ENCODE assay signal across 9 mouse cellular contexts in the genomic region with DNA sequence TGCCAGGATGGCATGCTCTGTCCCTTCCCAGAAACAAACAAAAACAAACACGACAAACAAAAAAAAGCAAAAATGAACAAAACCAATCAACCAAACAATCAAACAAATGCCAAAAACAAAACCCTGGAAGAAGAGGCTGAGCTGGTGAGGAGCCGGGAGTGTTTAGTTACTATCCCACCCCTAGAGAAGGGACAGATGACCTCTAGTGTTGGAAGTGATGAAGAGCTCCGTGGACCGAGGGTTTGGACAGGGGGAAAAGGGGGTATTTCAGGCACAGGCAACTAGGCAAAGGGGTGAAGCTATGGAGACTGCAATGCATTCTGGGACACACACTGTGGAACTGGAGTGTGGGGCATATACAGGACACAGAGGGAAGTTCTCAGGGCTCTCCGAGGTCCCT.
DNase-seq lines count a peak whose midpoint lies in the region; ATAC-seq lines count a peak whose summit lies in the region.
"Had no signal": no experiment of that assay in that cellular context is flagged by ENCODE, and none has a peak within 500 bp of the region (broad histone marks: within the 10 kb centered on the region; RNA-seq: fewer than 3 reads in every experiment).

No protein-coding gene starts in this region.

- no peak for DNase-seq in heart, adult 8-10 months (ENCODE audit: low spot score)
- peak; percentile 20 for DNase-seq in neural tube, embryonic 10.5 days (ENCODE audit: extremely low spot score, low spot score)
- peak; percentile 47 for DNase-seq in hindbrain, embryonic 11.5 days (ENCODE audit: low spot score)
- DNase-seq in layer of hippocampus, adult 18-20 months (ENCODE audit: low spot score in 2 of 2): no peak
- DNase-seq in left cerebral cortex, postnatal 10 days (ENCODE audit: extremely low spot score in 1 of 2, low spot score in 2 of 2): no peak
- DNase-seq: thymus, postnatal 4 days had no signal

- H3K9me3 ChIP-seq in heart, embryonic 11.5 days (replicated peaks; ENCODE audit: control insufficient read depth, low read length): no peaks in the 10 kb centered on the region
- H3K9me3 ChIP-seq in neural tube, embryonic 15.5 days (replicated peaks): no peaks in the 10 kb centered on the region
- no peaks in the 10 kb centered on the region for H3K9me3 ChIP-seq in hindbrain, embryonic 11.5 days (ENCODE audit: control insufficient read depth, low read length)

- no peak overlapping the region for H3K27ac ChIP-seq in heart, embryonic 11.5 days (ENCODE audit: low read depth, low read length)
- no peak overlapping the region for H3K27ac ChIP-seq in neural tube, embryonic 15.5 days (replicated peaks)
- H3K27ac ChIP-seq in hindbrain, embryonic 11.5 days (ENCODE audit: low read depth, low read length): no peak overlapping the region

- no peak for ATAC-seq in heart, embryonic 11.5 days (replicated peaks; ENCODE audit: insufficient number of reproducible peaks, low FRiP score, low TSS enrichment)
- no peak for ATAC-seq in neural tube, embryonic 15.5 days (ENCODE audit: low FRiP score)
- 0 out of 2 replicates have a peak, but pooled peaks have one; percentile 36 for ATAC-seq in hindbrain, embryonic 11.5 days (ENCODE audit: low FRiP score)
- no peak for ATAC-seq in megakaryocyte-erythroid progenitor cell, adult 5-6 weeks (replicated peaks; ENCODE audit: low FRiP score, low TSS enrichment, poor library complexity, severe bottlenecking)

- H3K9ac ChIP-seq in heart, embryonic 11.5 days (ENCODE audit: low read depth, low read length): no peak overlapping the region
- H3K9ac ChIP-seq in neural tube, embryonic 15.5 days (replicated peaks): no peak overlapping the region
- no peak overlapping the region for H3K9ac ChIP-seq in hindbrain, embryonic 11.5 days (ENCODE audit: low read depth, low read length)

- H3K4me2 ChIP-seq in heart, embryonic 11.5 days: peak overlapping the region; percentile 33; the same call in 1 of the 2 replicates
- no peak overlapping the region for H3K4me2 ChIP-seq in neural tube, embryonic 15.5 days
- no peak overlapping the region for H3K4me2 ChIP-seq in hindbrain, embryonic 11.5 days (replicated peaks; ENCODE audit: low read depth, low read length)

- no peak overlapping the region for H3K4me3 ChIP-seq in heart, embryonic 11.5 days (ENCODE audit: low read depth, low read length)
- H3K4me3 ChIP-seq in neural tube, embryonic 15.5 days (replicated peaks): no peak overlapping the region
- no peak overlapping the region for H3K4me3 ChIP-seq in hindbrain, embryonic 11.5 days (ENCODE audit: low read depth, low read length)

- 16% methylated on average over 5 of the region's 5 CpGs for WGBS in heart, embryonic 11.5 days (ENCODE audit: insufficient replicate concordance)
- WGBS in neural tube, embryonic 15.5 days: 18% methylated on average over 5 of the region's 5 CpGs
- 19% methylated on average over 5 of the region's 5 CpGs for WGBS in hindbrain, embryonic 11.5 days

- no peaks in the 10 kb centered on the region for H3K36me3 ChIP-seq in heart, embryonic 11.5 days (ENCODE audit: control insufficient read depth, insufficient read depth, low read length)
- no peaks in the 10 kb centered on the region for H3K36me3 ChIP-seq in neural tube, embryonic 15.5 days
- H3K36me3 ChIP-seq in hindbrain, embryonic 11.5 days (ENCODE audit: control insufficient read depth, insufficient read depth, low read length): no peaks in the 10 kb centered on the region

- H3K4me1 ChIP-seq in heart, embryonic 11.5 days (ENCODE audit: control insufficient read depth, insufficient read depth, low read length): no peaks in the 10 kb centered on the region
- H3K4me1 ChIP-seq in neural tube, embryonic 15.5 days: peaks cover 24% of the 10 kb centered on the region
- H3K4me1 ChIP-seq in hindbrain, embryonic 11.5 days (replicated peaks; ENCODE audit: control insufficient read depth, insufficient read depth, low read length): no peaks in the 10 kb centered on the region

- intact Hi-C loops in left cerebral cortex, postnatal 10 days (cut with DNase I): no loop called here

- no peaks in the 10 kb centered on the region for H3K27me3 ChIP-seq in heart, embryonic 11.5 days (ENCODE audit: control insufficient read depth, insufficient read depth, low read length)
- no peaks in the 10 kb centered on the region for H3K27me3 ChIP-seq in neural tube, embryonic 15.5 days (replicated peaks)
- no peaks in the 10 kb centered on the region for H3K27me3 ChIP-seq in hindbrain, embryonic 11.5 days (ENCODE audit: control insufficient read depth, insufficient read depth, low read length)

Comparison
In these comparisons a context has a peak if more than half of its experiments do, and no peak if none do; other contexts are left out.
1. DNase-seq: peak in neural tube, embryonic 10.5 days (single experiment) and hindbrain, embryonic 11.5 days (single experiment); none in heart, adult 8-10 months (single experiment), layer of hippocampus, adult 18-20 months (0 of 2) and left cerebral cortex, postnatal 10 days (0 of 2).